Mouse (Mus musculus): Measurements from ENCODE around the gene Tmem132d. TPM values are rescaled to one million over a fixed set of nuclear protein-coding genes. Genes with fewer than 3 reads are reported as not detected.

Tmem132d gene
- polyA plus RNA-seq (2014; fragmentation: Nextera tagmentation; extraction: Ambion mirVana) = 0.09 TPM in 1 of 2 replicates, not detected in the other

- DNase-seq (ENCODE audit: low spot score) (no peak), ATAC-seq (replicated peaks; ENCODE audit: low FRiP score) (no peak)
- H3K4me1 ChIP-seq (replicated peaks; ENCODE audit: control insufficient read depth, insufficient read depth, low read length) = no peaks in the 10 kb centered on the region
- 2% methylated on average over 34 of the region's 40 CpGs for WGBS
- no peak within 1 kb of the TSS for H3K27ac ChIP-seq (ENCODE audit: low read depth, low read length)
- H3K9ac ChIP-seq (ENCODE audit: low read depth, low read length) = no peak within 1 kb of the TSS
- peak within 1 kb of the TSS; percentile 33 for H3K4me3 ChIP-seq (ENCODE audit: low read depth, low read length)
- H3K4me2 ChIP-seq = peak within 1 kb of the TSS; percentile 51
- peaks cover 38% of the 10 kb centered on the region for H3K27me3 ChIP-seq (replicated peaks; ENCODE audit: control insufficient read depth, insufficient read depth, low read length)
- H3K9me3 ChIP-seq (ENCODE audit: control insufficient read depth, low read length) = no peaks in the 10 kb centered on the region
- no peaks in the 10 kb centered on the region for H3K36me3 ChIP-seq (ENCODE audit: control insufficient read depth, insufficient read depth, low read length)
Observed at GRCm38 (mm10) chr5:128432916-128433315, at the start of gene Tmem132d. Tmem132d (minus strand) TSS chr5:128433077.

- Histone ChIP-seq H3K9ac (ENCODE audit: low read depth, low read length) (no peak overlapping the region), H3K27ac (ENCODE audit: low read depth, low read length) (no peak overlapping the region), H3K4me3 (ENCODE audit: low read depth, low read length) (no peak overlapping the region), H3K4me1 (replicated peaks; ENCODE audit: control insufficient read depth, insufficient read depth, low read length) (no peaks in the 10 kb centered on the region), H3K27me3 (replicated peaks; ENCODE audit: control insufficient read depth, insufficient read depth, low read length) (peaks cover 11% of the 10 kb centered on the region), H3K4me2 (no peak overlapping the region), H3K36me3 (ENCODE audit: control insufficient read depth, insufficient read depth, low read length) (no peaks in the 10 kb centered on the region), H3K9me3 (ENCODE audit: control insufficient read depth, low read length) (no peaks in the 10 kb centered on the region)
- no peak for DNase-seq (ENCODE audit: low spot score)
- WGBS = 71% methylated on average over 6 of the region's 6 CpGs
- ATAC-seq (replicated peaks; ENCODE audit: low FRiP score) = no peak
Observed at GRCm38 (mm10) chr5:128480816-128481215, 47.9 kb upstream of the Tmem132d start.

- no peak overlapping the region for H3K9ac ChIP-seq (ENCODE audit: low read depth, low read length)
- no peaks in the 10 kb centered on the region for H3K36me3 ChIP-seq (ENCODE audit: control insufficient read depth, insufficient read depth, low read length)
- no peak overlapping the region for H3K27ac ChIP-seq (ENCODE audit: low read depth, low read length)
- H3K4me1 ChIP-seq (replicated peaks; ENCODE audit: control insufficient read depth, insufficient read depth, low read length) = no peaks in the 10 kb centered on the region
- no peaks in the 10 kb centered on the region for H3K9me3 ChIP-seq (ENCODE audit: control insufficient read depth, low read length)
- H3K4me3 ChIP-seq (ENCODE audit: low read depth, low read length) = no peak overlapping the region
- ATAC-seq (replicated peaks; ENCODE audit: low FRiP score) (no peak), DNase-seq (ENCODE audit: low spot score) (no peak)
- no peak overlapping the region for H3K4me2 ChIP-seq
- H3K27me3 ChIP-seq (replicated peaks; ENCODE audit: control insufficient read depth, insufficient read depth, low read length) = no peaks in the 10 kb centered on the region
- WGBS = 78% methylated on average over 8 of the region's 8 CpGs
Observed at GRCm38 (mm10) chr5:128475372-128475771, 42.5 kb upstream of the Tmem132d start.

GRCm38 (mm10) chr5:128469812-128470211 lies 36.9 kb upstream of the Tmem132d start:
- Histone ChIP-seq H3K27ac (ENCODE audit: low read depth, low read length) (no peak overlapping the region), H3K27me3 (replicated peaks; ENCODE audit: control insufficient read depth, insufficient read depth, low read length) (no peaks in the 10 kb centered on the region), H3K4me2 (no peak overlapping the region), H3K9ac (ENCODE audit: low read depth, low read length) (no peak overlapping the region), H3K36me3 (ENCODE audit: control insufficient read depth, insufficient read depth, low read length) (no peaks in the 10 kb centered on the region), H3K4me1 (replicated peaks; ENCODE audit: control insufficient read depth, insufficient read depth, low read length) (no peaks in the 10 kb centered on the region), H3K4me3 (ENCODE audit: low read depth, low read length) (no peak overlapping the region), H3K9me3 (ENCODE audit: control insufficient read depth, low read length) (no peaks in the 10 kb centered on the region)
- DNase-seq (ENCODE audit: low spot score) (no peak), ATAC-seq (replicated peaks; ENCODE audit: low FRiP score) (no peak)
- 70% methylated on average over 14 of the region's 14 CpGs for WGBS

GRCm38 (mm10) chr5:128464514-128464913 lies 31.6 kb upstream of the Tmem132d start:
- no peaks in the 10 kb centered on the region for H3K9me3 ChIP-seq (ENCODE audit: control insufficient read depth, low read length)
- DNase-seq (ENCODE audit: low spot score) (no peak), ATAC-seq (replicated peaks; ENCODE audit: low FRiP score) (no peak)
- H3K36me3 ChIP-seq (ENCODE audit: control insufficient read depth, insufficient read depth, low read length) = no peaks in the 10 kb centered on the region
- H3K4me2 ChIP-seq = no peak overlapping the region
- no peak overlapping the region for H3K4me3 ChIP-seq (ENCODE audit: low read depth, low read length)
- H3K9ac ChIP-seq (ENCODE audit: low read depth, low read length) = no peak overlapping the region
- 18% methylated on average over 9 of the region's 9 CpGs for WGBS
- no peak overlapping the region for H3K27ac ChIP-seq (ENCODE audit: low read depth, low read length)
- no peaks in the 10 kb centered on the region for H3K4me1 ChIP-seq (replicated peaks; ENCODE audit: control insufficient read depth, insufficient read depth, low read length)
- H3K27me3 ChIP-seq (replicated peaks; ENCODE audit: control insufficient read depth, insufficient read depth, low read length) = no peaks in the 10 kb centered on the region

GRCm38 (mm10) chr5:128460605-128461004 lies 27.7 kb upstream of the Tmem132d start:
- Histone ChIP-seq H3K36me3 (ENCODE audit: control insufficient read depth, insufficient read depth, low read length) (no peaks in the 10 kb centered on the region), H3K9me3 (ENCODE audit: control insufficient read depth, low read length) (no peaks in the 10 kb centered on the region), H3K27ac (ENCODE audit: low read depth, low read length) (no peak overlapping the region), H3K9ac (ENCODE audit: low read depth, low read length) (no peak overlapping the region), H3K4me2 (no peak overlapping the region), H3K4me1 (replicated peaks; ENCODE audit: control insufficient read depth, insufficient read depth, low read length) (no peaks in the 10 kb centered on the region), H3K4me3 (ENCODE audit: low read depth, low read length) (no peak overlapping the region), H3K27me3 (replicated peaks; ENCODE audit: control insufficient read depth, insufficient read depth, low read length) (no peaks in the 10 kb centered on the region)
- no peak for DNase-seq (ENCODE audit: low spot score)
- 31% methylated on average over 3 of the region's 3 CpGs for WGBS
- ATAC-seq (replicated peaks; ENCODE audit: low FRiP score) = no peak

GRCm38 (mm10) chr5:128455732-128456131 lies 22.9 kb upstream of the Tmem132d start:
- ATAC-seq (replicated peaks; ENCODE audit: low FRiP score) (no peak), DNase-seq (ENCODE audit: low spot score) (no peak)
- Histone ChIP-seq H3K4me1 (replicated peaks; ENCODE audit: control insufficient read depth, insufficient read depth, low read length) (no peaks in the 10 kb centered on the region), H3K9ac (ENCODE audit: low read depth, low read length) (no peak overlapping the region), H3K4me2 (no peak overlapping the region), H3K36me3 (ENCODE audit: control insufficient read depth, insufficient read depth, low read length) (no peaks in the 10 kb centered on the region), H3K4me3 (ENCODE audit: low read depth, low read length) (no peak overlapping the region), H3K27ac (ENCODE audit: low read depth, low read length) (no peak overlapping the region), H3K27me3 (replicated peaks; ENCODE audit: control insufficient read depth, insufficient read depth, low read length) (no peaks in the 10 kb centered on the region), H3K9me3 (ENCODE audit: control insufficient read depth, low read length) (no peaks in the 10 kb centered on the region)
- WGBS = 61% methylated on average over 12 of the region's 12 CpGs

- H3K4me3 ChIP-seq (ENCODE audit: low read depth, low read length) = no peak overlapping the region
- H3K9ac ChIP-seq (ENCODE audit: low read depth, low read length) = no peak overlapping the region
- H3K4me1 ChIP-seq (replicated peaks; ENCODE audit: control insufficient read depth, insufficient read depth, low read length) = no peaks in the 10 kb centered on the region
- ATAC-seq (replicated peaks; ENCODE audit: low FRiP score) (no peak), DNase-seq (ENCODE audit: low spot score) (no peak)
- no peaks in the 10 kb centered on the region for H3K36me3 ChIP-seq (ENCODE audit: control insufficient read depth, insufficient read depth, low read length)
- H3K27ac ChIP-seq (ENCODE audit: low read depth, low read length) = no peak overlapping the region
- no peaks in the 10 kb centered on the region for H3K9me3 ChIP-seq (ENCODE audit: control insufficient read depth, low read length)
- no peak overlapping the region for H3K4me2 ChIP-seq
- 54% methylated on average over 6 of the region's 6 CpGs for WGBS
- H3K27me3 ChIP-seq (replicated peaks; ENCODE audit: control insufficient read depth, insufficient read depth, low read length) = no peaks in the 10 kb centered on the region
Observed at GRCm38 (mm10) chr5:128452196-128452595, 19.3 kb upstream of the Tmem132d start.

GRCm38 (mm10) chr5:128450808-128451207 lies 17.9 kb upstream of the Tmem132d start:
- Histone ChIP-seq H3K27ac (ENCODE audit: low read depth, low read length) (no peak overlapping the region), H3K9ac (ENCODE audit: low read depth, low read length) (no peak overlapping the region), H3K9me3 (ENCODE audit: control insufficient read depth, low read length) (no peaks in the 10 kb centered on the region), H3K4me3 (ENCODE audit: low read depth, low read length) (no peak overlapping the region), H3K36me3 (ENCODE audit: control insufficient read depth, insufficient read depth, low read length) (no peaks in the 10 kb centered on the region), H3K4me1 (replicated peaks; ENCODE audit: control insufficient read depth, insufficient read depth, low read length) (no peaks in the 10 kb centered on the region), H3K27me3 (replicated peaks; ENCODE audit: control insufficient read depth, insufficient read depth, low read length) (0 out of 2 replicates have a peak, but pooled peaks cover 2% of the 10 kb centered on the region), H3K4me2 (no peak overlapping the region)
- ATAC-seq (replicated peaks; ENCODE audit: low FRiP score) = no peak
- 76% methylated on average over 3 of the region's 3 CpGs for WGBS
- DNase-seq (ENCODE audit: low spot score) = no peak
